Mouse (Mus musculus): Measurements from ENCODE around the gene Tspan32. TPM values are rescaled to one million over a fixed set of nuclear protein-coding genes. Genes with fewer than 3 reads are reported as not detected.

Gene Tspan32
- polyA plus RNA-seq, 1 experiment from 2014 or later: 6.0 TPM

GRCm38 (mm10) chr7:143042897-143043300 lies 38.1 kb downstream of the Tspan32 start:
- Histone ChIP-seq H3K27me3 (ENCODE audit: low read depth, poor library complexity, severe bottlenecking) (no peaks in the 10 kb centered on the region), H3K4me1 (no peaks in the 10 kb centered on the region), H3K9me3 (replicated peaks) (no peaks in the 10 kb centered on the region), H3K36me3 (no peaks in the 10 kb centered on the region), H3K27ac (replicated peaks) (no peak overlapping the region), H3K4me3 (no peak overlapping the region)
- WGBS: 83% methylated on average over 3 of the region's 3 CpGs
- no peak for DNase-seq (ENCODE audit: low spot score)

GRCm38 (mm10) chr7:143044049-143044825 lies 39.4 kb downstream of the Tspan32 start:
- WGBS: 94% methylated on average over 2 of the region's 2 CpGs
- no peaks in the 10 kb centered on the region for H3K36me3 ChIP-seq

GRCm38 (mm10) chr7:143044826-143045206 lies 40.0 kb downstream of the Tspan32 start:
- no peaks in the 10 kb centered on the region for H3K36me3 ChIP-seq
- H3K27ac ChIP-seq (replicated peaks): no peak overlapping the region
- no peak for DNase-seq (ENCODE audit: low spot score)
- no peaks in the 10 kb centered on the region for H3K4me1 ChIP-seq
- no peak overlapping the region for H3K4me3 ChIP-seq
- no peaks in the 10 kb centered on the region for H3K9me3 ChIP-seq (replicated peaks)
- H3K27me3 ChIP-seq (ENCODE audit: low read depth, poor library complexity, severe bottlenecking): no peaks in the 10 kb centered on the region

More at GRCm38 (mm10) chr7:143044049-143044825, 39.4 kb downstream of the Tspan32 start:
- no peak overlapping the region for H3K27ac ChIP-seq (replicated peaks)
- no peaks in the 10 kb centered on the region for H3K9me3 ChIP-seq (replicated peaks)
- no peak for DNase-seq (ENCODE audit: low spot score)
- no peak overlapping the region for H3K4me3 ChIP-seq
- H3K4me1 ChIP-seq: no peaks in the 10 kb centered on the region
- no peaks in the 10 kb centered on the region for H3K27me3 ChIP-seq (ENCODE audit: low read depth, poor library complexity, severe bottlenecking)

GRCm38 (mm10) chr7:143046358-143046757 lies 41.5 kb downstream of the Tspan32 start:
- H3K27me3 ChIP-seq (ENCODE audit: low read depth, poor library complexity, severe bottlenecking): no peaks in the 10 kb centered on the region
- WGBS: 81% methylated on average over 7 of the region's 7 CpGs

GRCm38 (mm10) chr7:143049331-143049730 lies 44.5 kb downstream of the Tspan32 start:
- Histone ChIP-seq H3K27ac (replicated peaks) (no peak overlapping the region), H3K27me3 (ENCODE audit: low read depth, poor library complexity, severe bottlenecking) (no peaks in the 10 kb centered on the region), H3K9me3 (replicated peaks) (no peaks in the 10 kb centered on the region), H3K4me3 (no peak overlapping the region), H3K36me3 (no peaks in the 10 kb centered on the region), H3K4me1 (peaks cover 22% of the 10 kb centered on the region)
- WGBS: 87% methylated on average over 3 of the region's 3 CpGs
- DNase-seq (ENCODE audit: low spot score): no peak

More at GRCm38 (mm10) chr7:143046358-143046757, 41.5 kb downstream of the Tspan32 start:
- H3K36me3 ChIP-seq: no peaks in the 10 kb centered on the region
- no peaks in the 10 kb centered on the region for H3K9me3 ChIP-seq (replicated peaks)
- no peak for DNase-seq (ENCODE audit: low spot score)
- no peak overlapping the region for H3K4me3 ChIP-seq
- no peak overlapping the region for H3K27ac ChIP-seq (replicated peaks)
- H3K4me1 ChIP-seq: no peaks in the 10 kb centered on the region

GRCm38 (mm10) chr7:143049841-143050816 lies 45.3 kb downstream of the Tspan32 start:
- no peaks in the 10 kb centered on the region for H3K9me3 ChIP-seq (replicated peaks)
- no peaks in the 10 kb centered on the region for H3K27me3 ChIP-seq (ENCODE audit: low read depth, poor library complexity, severe bottlenecking)
- DNase-seq (ENCODE audit: low spot score): no peak
- no peak overlapping the region for H3K27ac ChIP-seq (replicated peaks)
- peaks cover 30% of the 10 kb centered on the region for H3K4me1 ChIP-seq
- H3K36me3 ChIP-seq: peaks cover 6% of the 10 kb centered on the region
- WGBS: 92% methylated on average over 3 of the region's 3 CpGs
- H3K4me3 ChIP-seq: no peak overlapping the region

- WGBS: 74% methylated on average over 2 of the region's 2 CpGs
Observed at GRCm38 (mm10) chr7:143051316-143051715, 46.5 kb downstream of the Tspan32 start.

GRCm38 (mm10) chr7:143052626-143053007 lies 47.8 kb downstream of the Tspan32 start, which contains the start of gene Cd81:
Cd81 (plus strand) TSS chr7:143052739.
- Histone ChIP-seq H3K4me1 (peaks cover 43% of the 10 kb centered on the region), H3K27ac (replicated peaks) (peak within 1 kb of the TSS; percentile 96), H3K36me3 (peaks cover 31% of the 10 kb centered on the region), H3K9me3 (replicated peaks) (no peaks in the 10 kb centered on the region), H3K4me3 (peak within 1 kb of the TSS; percentile 95), H3K27me3 (ENCODE audit: low read depth, poor library complexity, severe bottlenecking) (no peaks in the 10 kb centered on the region)
- whole genome bisulfite sequencing: under 1% methylated on average over 37 of the region's 37 CpGs
- peak; percentile 87 for DNase-seq (ENCODE audit: low spot score)

More at GRCm38 (mm10) chr7:143051316-143051715, 46.5 kb downstream of the Tspan32 start:
- Histone ChIP-seq H3K36me3 (peaks cover 18% of the 10 kb centered on the region), H3K4me3 (no peak overlapping the region), H3K9me3 (replicated peaks) (no peaks in the 10 kb centered on the region), H3K27ac (replicated peaks) (no peak overlapping the region), H3K4me1 (peaks cover 42% of the 10 kb centered on the region), H3K27me3 (ENCODE audit: low read depth, poor library complexity, severe bottlenecking) (no peaks in the 10 kb centered on the region)
- DNase-seq (ENCODE audit: low spot score): no peak

GRCm38 (mm10) chr7:143053008-143053899 lies 48.4 kb downstream of the Tspan32 start:
- peaks cover 43% of the 10 kb centered on the region for H3K4me1 ChIP-seq
- peaks cover 37% of the 10 kb centered on the region for H3K36me3 ChIP-seq
- WGBS: under 1% methylated on average over 46 of the region's 46 CpGs
- peak overlapping the region; percentile 96 for H3K27ac ChIP-seq (replicated peaks)
- no peaks in the 10 kb centered on the region for H3K27me3 ChIP-seq (ENCODE audit: low read depth, poor library complexity, severe bottlenecking)
- peak overlapping the region; percentile 95 for H3K4me3 ChIP-seq
- H3K9me3 ChIP-seq (replicated peaks): no peaks in the 10 kb centered on the region
- peak; percentile 71 for DNase-seq (ENCODE audit: low spot score)

- no peaks in the 10 kb centered on the region for H3K27me3 ChIP-seq (ENCODE audit: low read depth, poor library complexity, severe bottlenecking)
- DNase-seq (ENCODE audit: low spot score): no peak
- H3K27ac ChIP-seq (replicated peaks): peak overlapping the region; percentile 96
- no peaks in the 10 kb centered on the region for H3K9me3 ChIP-seq (replicated peaks)
- peaks cover 41% of the 10 kb centered on the region for H3K36me3 ChIP-seq
- peak overlapping the region; percentile 95 for H3K4me3 ChIP-seq
- 76% methylated on average over 11 of the region's 11 CpGs for WGBS
- peaks cover 43% of the 10 kb centered on the region for H3K4me1 ChIP-seq
Observed at GRCm38 (mm10) chr7:143053961-143054611, 49.2 kb downstream of the Tspan32 start.

GRCm38 (mm10) chr7:143054612-143054965 lies 49.7 kb downstream of the Tspan32 start:
- Histone ChIP-seq H3K27ac (replicated peaks) (peak overlapping the region; percentile 96), H3K36me3 (peaks cover 46% of the 10 kb centered on the region), H3K4me3 (peak overlapping the region; percentile 95), H3K9me3 (replicated peaks) (no peaks in the 10 kb centered on the region), H3K4me1 (peaks cover 43% of the 10 kb centered on the region), H3K27me3 (ENCODE audit: low read depth, poor library complexity, severe bottlenecking) (no peaks in the 10 kb centered on the region)
- DNase-seq (ENCODE audit: low spot score): no peak
- WGBS: 73% methylated on average over 3 of the region's 3 CpGs

Data from midbrain, embryonic 10.5 days (tissue).